Mouse (Mus musculus) MEL (cell line): Measurements from ENCODE around the gene Lmo2.

Experiments
- BHLHE40 ChIP-seq: IDR thresholded peaks from 2 replicates; pipeline ENCODE4 v1.6.1; 2012; ENCODE audit warnings: low read depth, mild to moderate bottlenecking, inconsistent platforms, low read length, improper control_type of control experiment, borderline replicate concordance
- CHD1 ChIP-seq: IDR thresholded peaks from 2 replicates; pipeline ENCODE4 v1.6.1; 2012; ENCODE audit warnings: low read depth, mild to moderate bottlenecking, inconsistent platforms, low read length, improper control_type of control experiment
- CTCF ChIP-seq, 3 experiments: IDR thresholded peaks in 2 of 3; conservative IDR thresholded peaks in 1 of 3; 2 replicates each; pipeline ENCODE4 v1.5.1; 2011 to 2012; ENCODE audit warnings: low read length in 3 of 3, low read depth in 2 of 3, mild to moderate bottlenecking in 2 of 3, improper control_type of control experiment in 1 of 3, inconsistent platforms in 1 of 3, mixed read lengths in 1 of 3, moderate library complexity in 1 of 3; ENCODE audit not compliant: control insufficient read depth in 1 of 3, insufficient read depth in 1 of 3, poor library complexity in 1 of 3, severe bottlenecking in 1 of 3
- E2F4 ChIP-seq: IDR thresholded peaks from 2 replicates; pipeline ENCODE4 v1.6.1; 2011; ENCODE audit warnings: low read depth, low read length, improper control_type of control experiment, borderline replicate concordance
- EP300 ChIP-seq, 2 experiments: IDR thresholded peaks; 2 replicates each; pipeline ENCODE4 v1.6.1; 2011; ENCODE audit warnings: improper control_type of control experiment in 2 of 2, low read length in 2 of 2, low read depth in 1 of 2, mild to moderate bottlenecking in 1 of 2
- GATA1 ChIP-seq: IDR thresholded peaks from 2 replicates; pipeline ENCODE4 v1.6.1; 2011; ENCODE audit warnings: low read depth, low read length, improper control_type of control experiment
- POLR2A ChIP-seq, 2 experiments: IDR thresholded peaks; 2 replicates each; pipeline ENCODE4 v1.6.1; 2011 to 2012; ENCODE audit warnings: low read length in 2 of 2, mild to moderate bottlenecking in 2 of 2, control low read depth in 1 of 2, improper control_type of control experiment in 1 of 2, low read depth in 1 of 2, moderate library complexity in 1 of 2; ENCODE audit not compliant: control insufficient read depth in 1 of 2, insufficient read depth in 1 of 2, poor library complexity in 1 of 2
- POLR2AphosphoS2 ChIP-seq: IDR thresholded peaks from 2 replicates; pipeline ENCODE4 v1.6.1; 2011; ENCODE audit warnings: low read length, improper control_type of control experiment
- RCOR1 ChIP-seq: IDR thresholded peaks from 2 replicates; pipeline ENCODE4 v1.6.1; 2012; ENCODE audit warnings: low read depth, mild to moderate bottlenecking, inconsistent platforms, low read length, improper control_type of control experiment
- SIN3A ChIP-seq: IDR thresholded peaks from 2 replicates; pipeline ENCODE4 v1.6.1; 2012; ENCODE audit warnings: low read length, improper control_type of control experiment, inconsistent platforms
- UBTF ChIP-seq: IDR thresholded peaks from 2 replicates; pipeline ENCODE4 v1.6.1; 2012; ENCODE audit warnings: low read depth, mild to moderate bottlenecking, inconsistent platforms, low read length, improper control_type of control experiment, moderate library complexity, borderline replicate concordance; ENCODE audit not compliant: insufficient read depth
- ZNF384 ChIP-seq: IDR thresholded peaks from 2 replicates; pipeline ENCODE4 v1.6.1; 2012; ENCODE audit warnings: low read depth, mild to moderate bottlenecking, inconsistent platforms, low read length, improper control_type of control experiment

GRCm38 (mm10) chr2:103991303-103991702 lies 33.5 kb downstream of the Lmo2 start:
- no peak for TF ChIP-seq CHD1
- TF ChIP-seq UBTF, result no peak
- TF ChIP-seq CTCF (IDR thresholded peaks at IDR 0.05 in 2 of 3, conservative IDR thresholded peaks at IDR 0.05 in 1 of 3; ENCODE audit: control insufficient read depth in 1 of 3, insufficient read depth in 1 of 3, low read depth in 2 of 3, low read length in 3 of 3, poor library complexity in 1 of 3, severe bottlenecking in 1 of 3), result peak; percentile 41 to 51 (median 42)
- TF ChIP-seq POLR2AphosphoS2, result no peak
- TF ChIP-seq E2F4, result no peak
- no peak for TF ChIP-seq SIN3A
- no peak for TF ChIP-seq BHLHE40
- TF ChIP-seq RCOR1, result no peak
- TF ChIP-seq EP300 (IDR thresholded peaks at IDR 0.05; ENCODE audit: low read depth in 1 of 2, low read length in 2 of 2), result no peak
- no peak for TF ChIP-seq POLR2A (IDR thresholded peaks at IDR 0.05; ENCODE audit: control insufficient read depth in 1 of 2, insufficient read depth in 1 of 2, low read depth in 1 of 2, low read length in 2 of 2, poor library complexity in 1 of 2)
- TF ChIP-seq GATA1, result no peak
- no peak for TF ChIP-seq ZNF384
